Mouse (Mus musculus) gastrocnemius, postnatal 10 days (tissue): ENCODE results near the gene Kndc1. TPM values are rescaled to one million over a fixed set of nuclear protein-coding genes. Genes with fewer than 3 reads are reported as not detected.

Experiments
- DNase-seq: peaks from one replicate; pipeline ENCODE4 v3.0.0; 2021; ENCODE audit warnings: mixed read lengths
- microRNA-seq, 2 experiments: library from miRNA; unstranded; fragments of <30 nt; microRNA quantifications; one replicate each; pipeline ENCODE4 v1.2.0; 2021
- total RNA-seq, 2 experiments: library from RNA; stranded (reverse); gene quantifications; 2 replicates each; pipeline ENCODE4 v1.2.3; 2021

The Kndc1 gene
- total RNA-seq, 2 experiments from 2014 or later: 0.27 to 0.40 TPM

- DNase-seq: no peak
These were observed 93.8 kb downstream of the Kndc1 start for GRCm38 (mm10) chr7:139988272-139988671.

DNA sequence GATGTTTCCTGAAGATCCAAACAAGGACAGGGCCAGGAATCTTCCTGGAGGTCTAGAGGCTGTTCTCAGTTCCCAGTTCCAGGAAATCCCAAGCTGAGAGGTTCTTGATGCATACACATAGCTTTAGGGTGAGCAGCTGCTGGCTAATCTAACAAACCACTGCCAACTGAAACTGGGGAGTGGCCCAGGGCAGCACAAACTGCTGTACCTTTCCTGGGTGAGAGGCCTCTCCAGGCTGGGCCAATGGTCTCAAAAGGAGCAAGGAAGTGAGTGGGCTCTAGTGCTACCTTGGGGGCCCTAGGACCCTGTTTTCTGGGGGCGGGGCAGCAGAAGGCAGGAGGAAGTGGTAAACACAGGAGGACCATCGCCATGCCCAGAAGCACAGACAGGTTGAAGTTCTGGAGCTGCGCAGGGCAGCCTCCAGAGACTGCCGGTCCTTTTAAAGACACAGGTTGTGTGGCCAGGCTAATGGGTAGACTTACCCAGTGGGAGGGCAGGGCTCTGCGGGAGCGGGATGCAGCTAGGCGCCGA, 96.4 kb downstream of the Kndc1 start:
- DNase-seq: no peak

Small RNA genes within 50 kb of the gene (microRNA-seq; reads per million reads assigned to microRNA genes)
- gene Mir202 (0 to 0.32 reads per million in 2 experiments), gene Mir7062 (0 to 0.32 reads per million in 2 experiments), gene mmu-mir-7686 (0 reads per million in 2 experiments)

Other genes starting within 250 kb of the Kndc1 start
- gene Cfap46, start 210.9 kb upstream of the Kndc1 start, total RNA-seq: under 1 TPM in 1 of 2 experiments, not detected in 1; 0.09 TPM
- gene Adgra1, start 60.5 kb upstream of the Kndc1 start, total RNA-seq: under 1 TPM; 0.20 to 0.26 TPM
- not detected for gene Utf1, start 49.1 kb downstream of the Kndc1 start, total RNA-seq
- not detected for gene 6430531B16Rik, start 84.1 kb downstream of the Kndc1 start, total RNA-seq
- 1 to 10 TPM in 1 of 2 experiments, under 1 TPM in 1; 0.35 to 1.1 TPM for gene Adam8, start 97.9 kb downstream of the Kndc1 start, total RNA-seq
- gene Zfp511, start 141.7 kb downstream of the Kndc1 start, total RNA-seq: 1 to 10 TPM; 8.8 to 10.0 TPM
- gene Tubgcp2, start 142.0 kb downstream of the Kndc1 start, total RNA-seq: 10 to 100 TPM; 21.9 to 29.6 TPM
- gene Msx3, start 154.4 kb downstream of the Kndc1 start, total RNA-seq: not detected
- gene Caly, start 187.9 kb downstream of the Kndc1 start, total RNA-seq: under 1 TPM in 1 of 2 experiments, not detected in 1; 0.36 TPM
- not detected for gene Prap1, start 198.7 kb downstream of the Kndc1 start, total RNA-seq
- gene Fuom, start 207.7 kb downstream of the Kndc1 start, total RNA-seq: 10 to 100 TPM; 31.2 TPM
- 1 to 10 TPM; 4.7 to 4.8 TPM for gene Paox, start 221.1 kb downstream of the Kndc1 start, total RNA-seq
- 10 to 100 TPM; 83.5 to 93.1 TPM for gene Echs1, start 221.8 kb downstream of the Kndc1 start, total RNA-seq
- 10 to 100 TPM; 21.9 to 23.5 TPM for gene Mtg1, start 242.9 kb downstream of the Kndc1 start, total RNA-seq